Mouse (Mus musculus): ENCODE data around the gene Fkbp9.

DNA sequence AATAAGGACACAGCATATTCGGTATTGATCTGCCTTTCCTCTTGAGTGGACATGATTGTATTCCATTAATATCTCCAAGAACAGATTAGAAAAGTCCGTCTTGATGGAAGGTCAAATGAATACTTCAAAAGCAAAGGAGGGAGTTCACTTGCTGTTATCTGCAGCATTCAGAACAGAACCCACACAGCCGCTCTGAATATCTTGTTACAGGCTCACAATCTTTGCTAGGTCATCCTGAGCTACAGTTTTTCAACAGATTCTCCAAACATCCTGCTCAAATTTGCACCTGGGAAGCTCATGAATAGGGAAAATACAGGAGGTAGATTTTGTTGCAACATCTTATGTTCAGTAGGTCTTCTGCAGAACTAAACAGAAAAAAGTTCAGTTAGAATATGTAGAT lies 42.5 kb upstream of the Fkbp9 start:
- no peak for TF ChIP-seq CTCF (IDR thresholded peaks at IDR 0.05; ENCODE audit: low read depth)
- no peak for TF ChIP-seq EP300 (IDR thresholded peaks at IDR 0.05; ENCODE audit: low read depth)
